Mouse (Mus musculus): ENCODE measurements at regions not wholly inside any gene's neighbourhood (a gene's known extent, or its start where the extent isn't known, plus 50 kb on each side); places are given as distances from the start of the nearest gene placed in this dataset.

DNA sequence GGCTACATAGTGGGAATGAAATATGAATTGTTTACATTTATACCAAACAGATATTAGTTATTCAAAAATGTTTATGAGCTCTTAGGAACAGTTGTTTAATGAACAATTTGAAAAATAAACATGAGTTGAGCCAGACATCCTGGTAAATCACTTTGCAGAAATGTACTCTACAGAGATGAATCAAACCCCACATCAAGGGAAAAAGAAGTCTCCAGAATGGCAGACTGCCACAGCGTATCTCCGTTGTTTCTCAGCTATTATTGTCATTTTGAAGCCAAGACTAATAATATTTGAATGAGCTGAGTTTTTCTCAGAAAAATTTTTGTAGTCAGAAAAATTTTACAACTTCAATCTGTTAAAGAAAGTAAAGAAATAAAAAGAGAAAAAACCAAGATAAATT lies 1253.1 kb downstream of the Pcdh18 start:
- Histone ChIP-seq H3K36me3 (no peaks in the 10 kb centered on the region), H3K4me2 (no peak overlapping the region), H3K9ac (no peak overlapping the region), H3K27me3 (no peaks in the 10 kb centered on the region), H3K27ac (no peak overlapping the region), H3K4me1 (no peaks in the 10 kb centered on the region), H3K9me3 (no peaks in the 10 kb centered on the region), H3K4me3 (no peak overlapping the region)
- WGBS: 91% methylated on average over 2 of the region's 2 CpGs
- no peak for ATAC-seq (ENCODE audit: insufficient number of reproducible peaks, insufficient read depth, low FRiP score, low TSS enrichment, low read depth)

DNA sequence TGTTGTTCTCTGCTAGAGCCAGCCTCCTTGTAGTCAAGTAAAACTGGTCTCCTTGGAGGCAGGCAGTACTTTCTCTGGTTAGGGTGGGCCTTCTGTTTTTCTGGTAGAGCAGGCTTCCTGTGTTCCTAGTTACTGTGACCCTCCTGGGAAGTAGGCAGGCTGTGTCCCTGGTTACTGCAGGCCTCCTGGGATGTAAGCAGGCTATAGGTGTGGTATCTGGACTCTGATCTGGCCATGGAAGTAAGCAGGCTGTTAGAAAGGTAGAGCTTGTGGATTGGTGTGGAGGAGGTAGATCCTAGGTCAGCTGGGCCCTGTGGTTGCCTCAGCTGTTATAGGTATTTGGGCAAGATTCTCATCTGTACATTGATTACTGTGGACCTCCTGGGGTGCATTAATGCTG lies 1292.4 kb downstream of the Pcdh18 start:
- no peak overlapping the region for H3K27ac ChIP-seq
- no peaks in the 10 kb centered on the region for H3K4me1 ChIP-seq
- no peaks in the 10 kb centered on the region for H3K9me3 ChIP-seq
- no peaks in the 10 kb centered on the region for H3K36me3 ChIP-seq
- no peaks in the 10 kb centered on the region for H3K27me3 ChIP-seq
- ATAC-seq (ENCODE audit: insufficient number of reproducible peaks, insufficient read depth, low FRiP score, low TSS enrichment, low read depth): no peak
- H3K4me3 ChIP-seq: no peak overlapping the region
- no peak overlapping the region for H3K9ac ChIP-seq
- no peak overlapping the region for H3K4me2 ChIP-seq

DNA sequence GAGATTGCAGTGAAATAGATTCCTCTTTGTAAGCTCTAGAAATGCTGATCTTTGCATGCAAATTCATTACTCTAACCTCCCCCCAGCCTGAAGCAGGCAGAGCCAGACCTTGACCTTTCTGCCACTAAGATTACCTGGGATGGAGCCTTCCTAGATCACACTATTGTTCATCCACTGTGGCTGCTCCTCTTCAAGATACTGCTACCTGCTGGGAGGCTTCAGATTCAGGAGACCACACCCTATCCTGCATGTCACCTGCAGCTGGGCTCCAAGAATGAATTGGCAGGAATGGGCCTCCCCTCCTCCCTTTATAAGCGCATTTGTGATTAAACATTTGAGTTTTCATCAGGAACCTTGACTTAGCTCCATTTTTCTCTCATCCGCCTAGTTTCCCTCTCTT lies 1315.2 kb downstream of the Pcdh18 start:
- ATAC-seq (ENCODE audit: insufficient number of reproducible peaks, insufficient read depth, low FRiP score, low TSS enrichment, low read depth): no peak
- Histone ChIP-seq H3K36me3 (no peaks in the 10 kb centered on the region), H3K4me3 (no peak overlapping the region), H3K27me3 (no peaks in the 10 kb centered on the region), H3K4me1 (no peaks in the 10 kb centered on the region), H3K27ac (no peak overlapping the region), H3K9me3 (no peaks in the 10 kb centered on the region), H3K9ac (no peak overlapping the region), H3K4me2 (no peak overlapping the region)
- WGBS: 87% methylated on average over 2 of the region's 2 CpGs

DNA sequence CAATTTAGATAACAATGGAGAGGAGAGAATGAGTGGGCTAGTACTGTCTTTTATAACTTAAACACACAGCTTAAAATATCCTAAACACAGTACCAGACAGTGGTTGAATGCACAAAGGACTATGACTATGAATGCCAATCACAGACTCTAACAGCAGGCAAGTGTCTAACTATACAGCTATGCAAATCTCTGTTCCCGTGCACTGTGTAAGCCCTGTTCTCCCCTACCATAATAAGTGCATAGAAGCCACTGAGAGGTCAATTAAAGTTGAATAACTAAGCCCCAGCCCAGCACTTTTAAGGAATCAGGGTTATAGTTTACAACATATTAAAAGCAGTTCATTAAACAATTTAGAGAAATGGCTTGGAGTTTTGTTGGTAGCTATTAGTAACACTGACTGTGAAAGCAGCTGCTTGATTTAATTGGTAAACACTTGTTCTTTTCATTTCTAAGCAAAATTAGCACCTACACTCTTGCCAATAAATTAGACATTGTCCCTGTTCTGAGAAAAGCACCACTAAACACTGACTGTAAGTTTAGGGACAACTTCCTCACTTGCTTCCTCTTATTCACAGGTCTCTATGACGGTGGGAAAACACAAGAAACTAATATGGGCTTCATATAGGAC lies 1327.6 kb downstream of the Pcdh18 start:
- no peak for ATAC-seq (ENCODE audit: insufficient number of reproducible peaks, insufficient read depth, low FRiP score, low TSS enrichment, low read depth)
- Histone ChIP-seq H3K4me2 (no peak overlapping the region), H3K27ac (no peak overlapping the region), H3K4me3 (no peak overlapping the region), H3K27me3 (no peaks in the 10 kb centered on the region), H3K4me1 (no peaks in the 10 kb centered on the region), H3K9me3 (no peaks in the 10 kb centered on the region), H3K36me3 (no peaks in the 10 kb centered on the region), H3K9ac (no peak overlapping the region)
- WGBS: 66% methylated on average over 2 of the region's 2 CpGs

DNA sequence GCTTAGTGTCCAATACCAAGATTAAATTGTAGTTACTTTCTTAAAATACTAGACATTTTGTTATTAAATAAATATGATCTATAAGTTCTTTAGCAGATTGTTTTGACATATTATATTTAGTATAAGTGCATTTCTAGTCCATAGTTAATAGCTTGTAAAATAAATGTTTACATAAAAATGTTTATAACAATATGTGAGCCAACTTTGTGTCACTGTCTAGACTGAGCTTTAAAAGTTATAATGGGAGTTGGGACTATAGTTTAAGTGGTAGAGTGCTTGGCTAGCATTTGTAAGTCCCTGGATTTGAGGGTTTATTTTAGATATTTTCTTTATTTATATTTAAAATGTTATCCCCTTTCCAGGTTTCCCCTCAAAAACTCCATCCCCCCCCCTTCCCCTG lies 1367.3 kb downstream of the Pcdh18 start:
- Histone ChIP-seq H3K36me3 (no peaks in the 10 kb centered on the region), H3K9ac (no peak overlapping the region), H3K9me3 (no peaks in the 10 kb centered on the region), H3K27ac (no peak overlapping the region), H3K4me3 (no peak overlapping the region), H3K4me2 (no peak overlapping the region), H3K27me3 (no peaks in the 10 kb centered on the region), H3K4me1 (no peaks in the 10 kb centered on the region)
- ATAC-seq (ENCODE audit: insufficient number of reproducible peaks, insufficient read depth, low FRiP score, low TSS enrichment, low read depth): no peak

Measured in embryonic facial prominence, embryonic 13.5 days (tissue).